Mouse (Mus musculus) kidney, postnatal 36 days (tissue): ENCODE data around the gene Ephb6.

Source experiments
- DNase-seq, 2 experiments: peaks; one replicate each; pipeline ENCODE4 v3.0.0; 2021 to 2022; ENCODE audit warnings: mixed read lengths in 2 of 2

Gene Ephb6

GRCm38 (mm10) chr6:41628180-41628579 lies 22.9 kb downstream of the Ephb6 start:
- no peak for DNase-seq

GRCm38 (mm10) chr6:41630791-41631190 lies 25.5 kb downstream of the Ephb6 start:
- DNase-seq = no peak

GRCm38 (mm10) chr6:41631549-41631948 lies 26.3 kb downstream of the Ephb6 start:
- no peak for DNase-seq

GRCm38 (mm10) chr6:41635211-41635610 lies 29.9 kb downstream of the Ephb6 start:
- DNase-seq = no peak

GRCm38 (mm10) chr6:41636178-41636577 lies 30.9 kb downstream of the Ephb6 start, which contains the start of gene Trpv6:
Gene Trpv6 (minus strand): TSS chr6:41636405.
- no peak for DNase-seq

- DNase-seq = no peak
Measured at GRCm38 (mm10) chr6:41637393-41637792, 32.1 kb downstream of the Ephb6 start.

GRCm38 (mm10) chr6:41637927-41638506 lies 32.7 kb downstream of the Ephb6 start:
- DNase-seq = no peak

GRCm38 (mm10) chr6:41640449-41640848 lies 35.2 kb downstream of the Ephb6 start:
- DNase-seq = no peak

GRCm38 (mm10) chr6:41641173-41641866 lies 36.0 kb downstream of the Ephb6 start:
- no peak for DNase-seq

GRCm38 (mm10) chr6:41642765-41643164 lies 37.5 kb downstream of the Ephb6 start:
- no peak for DNase-seq

- no peak for DNase-seq
Measured at GRCm38 (mm10) chr6:41643227-41643626, 37.9 kb downstream of the Ephb6 start.

GRCm38 (mm10) chr6:41646220-41646619 lies 40.9 kb downstream of the Ephb6 start:
- DNase-seq = no peak

GRCm38 (mm10) chr6:41646672-41647071 lies 41.4 kb downstream of the Ephb6 start:
- no peak for DNase-seq

- no peak for DNase-seq
Measured at GRCm38 (mm10) chr6:41653173-41653572, 47.9 kb downstream of the Ephb6 start.

- DNase-seq = no peak
Measured at GRCm38 (mm10) chr6:41654648-41655047, 49.4 kb downstream of the Ephb6 start.

- DNase-seq = no peak
Measured at GRCm38 (mm10) chr6:41658487-41658886, 53.2 kb downstream of the Ephb6 start.

- DNase-seq = peak; percentile 9 to 30
Measured at GRCm38 (mm10) chr6:41662320-41662719, 57.0 kb downstream of the Ephb6 start.
